Mouse (Mus musculus) midbrain, postnatal 0 days (tissue): ENCODE measurements around the gene Rgs6. TPM values are rescaled to one million over a fixed set of nuclear protein-coding genes. Genes with fewer than 3 reads are reported as not detected.

ENCODE experiments used
- ATAC-seq: fragments of 200-750 bp; cut with Nextera tagmentation; 2 replicates; pipeline ENCODE4 v1.8.0; 2017; ENCODE audit warnings: moderate number of reproducible peaks, mild to moderate bottlenecking, moderate TSS enrichment, moderate library complexity; ENCODE audit not compliant: low FRiP score
- DNase-seq: peaks from one replicate; pipeline ENCODE4 v3.0.0-alpha.2; 2015; ENCODE audit warnings: low spot score
- H3K27ac ChIP-seq: fragments of 300-500 bp; sonication (generic); 2 replicates; pipeline ENCODE4 v1.5.1; 2014; ENCODE audit warnings: low read depth, mild to moderate bottlenecking, low read length, mixed read lengths
- H3K27me3 ChIP-seq: fragments of 300-500 bp; sonication (generic); 2 replicates; pipeline ENCODE4 v1.6.1; 2014; ENCODE audit warnings: low read length, control low read depth, mixed read lengths; ENCODE audit not compliant: insufficient read depth
- H3K36me3 ChIP-seq: fragments of 300-500 bp; sonication (generic); 2 replicates; pipeline ENCODE4 v1.6.1; 2014; ENCODE audit warnings: low read length, control low read depth, mixed read lengths; ENCODE audit not compliant: insufficient read depth
- H3K4me1 ChIP-seq: fragments of 300-500 bp; sonication (generic); 2 replicates; pipeline ENCODE4 v1.6.1; 2014; ENCODE audit warnings: mild to moderate bottlenecking, control low read depth, antibody characterized with exemption, low read length, mixed read lengths; ENCODE audit not compliant: insufficient read depth
- H3K4me2 ChIP-seq: fragments of 300-500 bp; sonication (generic); 2 replicates; pipeline ENCODE4 v1.6.1; 2014; ENCODE audit warnings: low read depth, mild to moderate bottlenecking, low read length, mixed read lengths; ENCODE audit not compliant: poor library complexity, severe bottlenecking
- H3K4me3 ChIP-seq: fragments of 300-500 bp; sonication (generic); 2 replicates; pipeline ENCODE4 v1.5.1; 2014; ENCODE audit warnings: low read depth, mild to moderate bottlenecking, low read length, moderate library complexity
- H3K9ac ChIP-seq: fragments of 300-500 bp; sonication (generic); replicated peaks from 2 replicates; pipeline ENCODE4 v1.6.1; 2014; ENCODE audit warnings: mild to moderate bottlenecking, low read length, moderate library complexity, mixed read lengths; ENCODE audit not compliant: poor library complexity, severe bottlenecking
- H3K9me3 ChIP-seq: fragments of 300-500 bp; sonication (generic); 2 replicates; pipeline ENCODE4 v1.6.1; 2016; ENCODE audit warnings: low read length, control low read depth
- CTCF ChIP-seq: IDR thresholded peaks from 2 replicates; pipeline ENCODE4 v1.5.1; 2016; ENCODE audit warnings: antibody characterized with exemption, mild to moderate bottlenecking
- WGBS: fragments of 180-500 bp; shearing (Covaris S2); extraction: QIAGEN DNeasy Blood & Tissue Kit; methylation state at CpG from one replicate; pipeline ENCODE4 v1.1.7; 2014; 5-methylcytosine and 5-hydroxymethylcytosine counted together
- polyA plus RNA-seq: library from polyadenylated mRNA; unstranded; fragments of >200 nt; fragmentation: Nextera tagmentation; extraction: Ambion mirVana; gene quantifications from 2 replicates; pipeline ENCODE4 v1.2.1, GENCODE M21; 2015
- total RNA-seq: library from RNA; depleted of rRNA; stranded (reverse); fragments of >200 nt; gene quantifications from 2 replicates; pipeline ENCODE4 v1.2.3, GENCODE M21; 2014

Gene Rgs6
- total and polyA plus RNA-seq, 2 experiments from 2014 or later = 22.0 to 26.3 TPM

DNA sequence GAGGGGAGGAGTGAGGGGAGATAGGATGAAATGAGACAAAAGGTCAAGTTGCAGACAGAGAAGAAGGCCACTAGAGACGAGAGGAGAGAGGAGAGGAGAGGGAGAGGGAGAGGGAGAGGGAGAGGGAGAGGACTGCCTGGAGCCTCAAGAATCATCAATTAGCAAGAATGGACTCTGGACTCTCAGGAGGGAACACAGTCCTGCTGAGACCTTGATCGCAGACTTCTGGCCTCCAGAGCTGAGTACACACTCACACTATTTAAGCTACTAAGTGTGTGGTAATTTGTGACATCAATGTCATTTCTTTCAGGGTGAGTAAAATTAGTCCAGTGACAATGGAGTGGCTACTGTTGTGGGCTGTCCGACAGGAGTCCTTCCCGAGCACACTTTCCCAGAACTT, 495.3 kb downstream of the Rgs6 start:
- H3K4me1 ChIP-seq = 0 out of 2 replicates have a peak, but pooled peaks cover 3% of the 10 kb centered on the region
- H3K27ac ChIP-seq = no peak overlapping the region
- H3K4me3 ChIP-seq = no peak overlapping the region
- H3K27me3 ChIP-seq = no peaks in the 10 kb centered on the region
- H3K9me3 ChIP-seq = no peaks in the 10 kb centered on the region
- no peaks in the 10 kb centered on the region for H3K36me3 ChIP-seq
- 84% methylated on average over 3 of the region's 4 CpGs for WGBS
- DNase-seq (no peak), ATAC-seq (no peak)
- H3K4me2 ChIP-seq = no peak overlapping the region
- no peak for TF ChIP-seq CTCF
- no peak overlapping the region for H3K9ac ChIP-seq

DNA sequence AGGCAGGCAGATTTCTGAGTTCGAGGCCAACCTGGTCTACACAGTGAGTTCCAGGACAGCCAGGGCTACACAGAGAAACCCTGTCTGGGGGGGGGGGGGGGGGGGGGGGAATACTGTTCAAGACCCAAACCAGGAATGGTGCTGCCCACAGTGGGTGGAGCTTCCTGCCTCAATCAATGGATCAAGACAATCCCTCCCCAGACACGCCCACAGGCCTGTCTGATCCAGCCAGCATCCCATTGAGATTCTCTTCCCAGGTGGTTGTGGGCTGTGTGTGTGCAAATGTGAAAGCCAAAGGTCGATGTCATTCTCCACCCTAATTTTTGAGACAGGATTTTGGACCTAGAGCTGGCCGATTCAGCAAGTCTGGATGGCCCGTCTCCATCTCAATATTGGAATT, 496.5 kb downstream of the Rgs6 start:
- H3K4me3 ChIP-seq = no peak overlapping the region
- no peaks in the 10 kb centered on the region for H3K27me3 ChIP-seq
- no peak for TF ChIP-seq CTCF
- 93% methylated on average over 5 of the region's 5 CpGs for WGBS
- no peaks in the 10 kb centered on the region for H3K36me3 ChIP-seq
- ATAC-seq = no peak
- no peak overlapping the region for H3K27ac ChIP-seq
- H3K9me3 ChIP-seq = no peaks in the 10 kb centered on the region
- H3K9ac ChIP-seq = no peak overlapping the region
- H3K4me2 ChIP-seq = no peak overlapping the region
- no peak for DNase-seq
- no peaks in the 10 kb centered on the region for H3K4me1 ChIP-seq

DNA sequence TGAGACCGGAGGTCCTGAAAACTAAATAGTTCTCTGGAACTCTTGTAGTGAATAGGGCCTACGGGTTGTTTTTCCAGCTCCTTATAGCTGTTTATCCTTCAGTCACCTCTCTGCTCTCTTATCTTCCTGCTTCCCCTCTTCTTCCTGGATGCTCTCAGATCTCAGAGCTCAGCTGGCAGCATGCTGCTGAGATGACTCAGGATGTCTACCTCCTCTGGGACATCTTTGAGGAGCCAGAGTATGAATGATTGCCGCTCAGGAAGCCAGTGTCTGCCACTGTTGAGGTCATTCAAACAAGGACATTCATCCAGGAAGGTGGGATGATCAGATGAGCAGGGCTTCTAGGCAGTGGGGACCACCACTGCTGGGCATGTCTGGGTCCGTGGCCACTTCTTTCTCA, 498.9 kb downstream of the Rgs6 start:
- DNase-seq (no peak), ATAC-seq (no peak)
- H3K4me2 ChIP-seq = no peak overlapping the region
- no peak overlapping the region for H3K27ac ChIP-seq
- H3K27me3 ChIP-seq = no peaks in the 10 kb centered on the region
- no peaks in the 10 kb centered on the region for H3K4me1 ChIP-seq
- no peaks in the 10 kb centered on the region for H3K9me3 ChIP-seq
- no peak for TF ChIP-seq CTCF
- H3K36me3 ChIP-seq = no peaks in the 10 kb centered on the region
- H3K9ac ChIP-seq = no peak overlapping the region
- H3K4me3 ChIP-seq = no peak overlapping the region
- WGBS = 81% methylated on average over 4 of the region's 4 CpGs

DNA sequence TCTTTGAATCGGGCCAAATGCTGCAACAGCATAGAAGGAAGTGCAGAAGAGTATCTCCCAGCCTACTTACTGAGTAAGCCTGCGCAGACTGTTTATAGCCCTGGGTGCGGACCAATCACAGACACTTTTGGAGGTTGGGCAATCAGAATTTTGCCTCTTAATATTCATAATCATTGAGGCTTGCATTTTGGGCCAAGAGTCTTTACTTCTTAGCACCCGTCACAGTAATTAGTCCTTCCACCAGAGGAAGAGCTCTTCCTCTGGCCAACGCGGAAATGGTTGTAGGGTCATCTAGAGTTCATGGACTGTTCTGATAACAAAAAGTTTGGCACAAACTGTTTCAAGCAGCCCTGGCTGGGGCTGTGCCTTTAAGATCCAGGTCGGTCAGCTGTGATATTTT, 499.5 kb downstream of the Rgs6 start:
- TF ChIP-seq CTCF = no peak
- Histone ChIP-seq H3K4me3 (no peak overlapping the region), H3K9ac (no peak overlapping the region), H3K4me2 (no peak overlapping the region), H3K9me3 (no peaks in the 10 kb centered on the region), H3K4me1 (no peaks in the 10 kb centered on the region), H3K27me3 (no peaks in the 10 kb centered on the region), H3K36me3 (no peaks in the 10 kb centered on the region), H3K27ac (no peak overlapping the region)
- 89% methylated on average over 7 of the region's 7 CpGs for WGBS
- no peak for DNase-seq
- ATAC-seq = no peak

DNA sequence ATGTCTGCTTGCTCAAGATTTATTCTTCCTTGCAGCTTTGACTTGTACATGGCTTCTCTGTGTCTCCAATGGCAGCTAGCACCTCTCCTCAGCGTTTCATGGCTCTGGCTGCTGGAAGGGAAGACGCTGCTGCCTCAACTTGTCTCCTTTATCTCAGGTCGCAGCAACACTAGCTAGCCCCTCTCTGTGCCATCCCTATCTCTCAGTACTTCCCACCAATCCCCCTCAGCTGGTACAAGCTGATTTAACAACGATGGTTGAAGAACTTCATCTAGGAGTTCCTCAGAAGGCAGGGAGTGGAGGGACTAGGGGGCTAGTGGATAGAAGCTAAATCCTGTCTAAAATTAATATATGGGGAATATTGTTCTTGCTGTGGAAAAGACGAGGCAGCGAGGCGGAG, 503.9 kb downstream of the Rgs6 start:
- no peak overlapping the region for H3K4me2 ChIP-seq
- DNase-seq (no peak), ATAC-seq (no peak)
- no peaks in the 10 kb centered on the region for H3K27me3 ChIP-seq
- no peak overlapping the region for H3K27ac ChIP-seq
- H3K4me1 ChIP-seq = no peaks in the 10 kb centered on the region
- no peaks in the 10 kb centered on the region for H3K9me3 ChIP-seq
- H3K36me3 ChIP-seq = no peaks in the 10 kb centered on the region
- no peak overlapping the region for H3K9ac ChIP-seq
- TF ChIP-seq CTCF = no peak
- H3K4me3 ChIP-seq = no peak overlapping the region
- 86% methylated on average over 7 of the region's 7 CpGs for WGBS

DNA sequence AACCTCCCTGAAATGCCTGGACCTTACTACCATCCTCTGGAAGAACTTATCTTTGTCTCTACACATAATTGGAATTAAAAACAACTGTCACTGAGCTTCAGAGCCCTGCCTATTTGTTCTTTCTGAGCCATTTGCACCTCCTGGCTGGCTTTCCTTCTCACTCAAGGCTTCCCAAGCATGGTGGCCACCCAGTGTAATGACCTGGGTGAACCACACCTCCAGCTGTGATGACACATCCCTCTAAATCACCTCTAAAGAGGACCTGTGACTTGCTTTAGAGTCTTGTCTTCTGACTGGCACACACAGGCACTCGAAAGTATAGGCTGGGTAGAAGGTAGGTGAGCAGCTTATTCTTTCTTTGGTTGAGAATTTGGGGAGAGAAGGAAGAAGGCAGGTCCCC, 509.7 kb downstream of the Rgs6 start:
- no peak overlapping the region for H3K27ac ChIP-seq
- 72% methylated on average over 1 of the region's 1 CpGs for WGBS
- ATAC-seq = no peak

More for the DNA sequence above, 509.7 kb downstream of the Rgs6 start:
- H3K36me3 ChIP-seq = no peaks in the 10 kb centered on the region
- H3K4me2 ChIP-seq = no peak overlapping the region
- H3K4me1 ChIP-seq = no peaks in the 10 kb centered on the region
- no peaks in the 10 kb centered on the region for H3K27me3 ChIP-seq
- no peak overlapping the region for H3K4me3 ChIP-seq
- no peak for TF ChIP-seq CTCF
- no peak overlapping the region for H3K9ac ChIP-seq
- no peaks in the 10 kb centered on the region for H3K9me3 ChIP-seq
- DNase-seq = no peak
